Mouse (Mus musculus) gastrocnemius, adult 18-20 months (tissue): Measurements from ENCODE around the gene Ccnd3. TPM values are rescaled to one million over a fixed set of nuclear protein-coding genes. Genes with fewer than 3 reads are reported as not detected.

ENCODE experiments used
- total RNA-seq, 2 experiments: library from RNA; stranded (reverse); gene quantifications; 2 replicates each; pipeline ENCODE4 v1.2.3; 2021

The Ccnd3 gene
- total RNA-seq, 2 experiments from 2014 or later: 18.5 to 20.1 TPM

Other genes with a start within 250 kb of the Ccnd3 start
- gene Mrps10, start 136.2 kb upstream of the Ccnd3 start, total RNA-seq: 10 to 100 TPM; 32.9 to 34.1 TPM
- under 1 TPM; 0.36 to 0.41 TPM for gene Guca1b, start 119.7 kb upstream of the Ccnd3 start, total RNA-seq
- gene Guca1a, start 104.5 kb upstream of the Ccnd3 start, total RNA-seq: not detected
- gene AI661453, start 68.4 kb upstream of the Ccnd3 start, total RNA-seq: under 1 TPM; 0.39 to 0.64 TPM
- gene 1700001C19Rik, start 67.7 kb upstream of the Ccnd3 start, total RNA-seq: not detected
- gene Taf8, start 2.8 kb upstream of the Ccnd3 start, total RNA-seq: 10 to 100 TPM in 1 of 2 experiments, 1 to 10 TPM in 1; 9.2 to 12.1 TPM
- gene Bysl, start 106.4 kb downstream of the Ccnd3 start, total RNA-seq: 10 to 100 TPM; 13.9 to 15.3 TPM
- 10 to 100 TPM; 14.7 to 15.4 TPM for gene Med20, start 106.5 kb downstream of the Ccnd3 start, total RNA-seq
- 1 to 10 TPM; 1.6 to 2.6 TPM for gene Gm20517, start 106.5 kb downstream of the Ccnd3 start, total RNA-seq
- 1 to 10 TPM; 3.0 to 3.5 TPM for gene Usp49, start 125.6 kb downstream of the Ccnd3 start, total RNA-seq
- gene Tomm6, start 183.3 kb downstream of the Ccnd3 start, total RNA-seq: 100 to 1,000 TPM; 121 to 123 TPM
- 1 to 10 TPM; 6.8 to 7.2 TPM for gene Frs3, start 184.0 kb downstream of the Ccnd3 start, total RNA-seq
- under 1 TPM; 0.28 to 0.59 TPM for gene Gm21981, start 189.4 kb downstream of the Ccnd3 start, total RNA-seq
- 1 to 10 TPM; 2.3 to 2.6 TPM for gene Prickle4, start 189.7 kb downstream of the Ccnd3 start, total RNA-seq
- gene Pgc, start 221.8 kb downstream of the Ccnd3 start, total RNA-seq: not detected
- gene Tfeb, start 232.0 kb downstream of the Ccnd3 start, total RNA-seq: 100 to 1,000 TPM in 1 of 2 experiments, 10 to 100 TPM in 1; 93.6 to 108 TPM